Mouse (Mus musculus) layer of hippocampus, adult 2 months (tissue): ENCODE results near the gene Cacna2d1. TPM values are rescaled to one million over a fixed set of nuclear protein-coding genes. Genes with fewer than 3 reads are reported as not detected.
A peak's percentile ranks its signal among the peaks of the same experiment; 100 is the strongest.

Source experiments
- DNase-seq, 2 experiments: peaks; one replicate each; pipeline ENCODE4 v3.0.0; 2022; ENCODE audit warnings: low spot score in 2 of 2
- H3K27ac ChIP-seq: fragments of 200-600 bp; 2 replicates; pipeline ENCODE4 v1.8.1; 2022
- H3K4me3 ChIP-seq: fragments of 200-600 bp; 2 replicates; pipeline ENCODE4 v1.8.1; 2022; ENCODE audit warnings: mild to moderate bottlenecking
- CTCF ChIP-seq: fragments of 200-600 bp; conservative IDR thresholded peaks from 2 replicates; pipeline ENCODE4 v1.8.1; 2022; ENCODE audit warnings: antibody characterized with exemption, mild to moderate bottlenecking, moderate library complexity
- total RNA-seq, 2 experiments: library from RNA; stranded (reverse); gene quantifications; 2 replicates each; pipeline ENCODE4 v1.2.3; 2021

Gene Cacna2d1
- total RNA-seq, 2 experiments from 2014 or later, result 164 to 168 TPM

DNA sequence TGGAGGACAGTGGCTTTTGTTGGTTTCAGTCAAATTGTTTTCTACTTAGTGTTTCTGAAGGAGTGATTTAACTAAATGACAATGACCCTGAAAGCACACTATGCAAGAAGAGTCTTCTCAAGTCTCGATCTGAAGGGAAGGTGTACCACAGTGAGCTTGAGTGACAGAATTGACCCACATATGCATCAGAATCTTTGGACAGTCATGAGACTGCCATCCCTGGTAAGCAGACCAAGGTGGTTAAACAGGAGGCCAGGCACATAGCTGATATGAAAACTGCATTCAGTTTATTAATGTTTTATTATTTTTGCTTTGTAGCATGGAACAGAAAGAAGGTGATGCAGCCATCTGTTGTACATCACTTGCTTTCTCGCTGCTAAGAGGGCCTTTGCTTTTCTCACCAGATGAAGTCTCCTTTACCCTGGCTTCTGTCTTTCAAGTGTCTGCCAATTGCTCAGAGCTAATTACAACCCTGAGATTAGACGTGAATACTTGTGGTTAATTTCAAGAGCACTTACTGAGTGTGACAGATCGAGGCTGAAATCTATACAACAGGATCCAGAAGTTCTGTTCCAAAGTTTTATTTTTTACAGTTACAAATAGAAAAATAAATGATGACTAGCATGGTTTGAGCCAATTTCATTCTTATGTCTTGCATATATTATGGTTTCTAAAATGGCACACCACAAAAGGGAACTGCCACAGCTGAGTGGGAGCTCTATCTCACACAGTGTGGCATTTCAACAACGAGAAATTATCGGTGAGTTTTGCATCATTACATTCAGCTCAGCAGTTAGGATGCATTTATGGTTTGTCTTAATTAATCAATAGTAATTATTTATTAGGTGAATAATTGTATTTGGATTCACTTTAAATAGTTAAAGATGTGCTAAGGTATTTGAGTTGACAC is 221.1 kb downstream of the Cacna2d1 start:
- Histone ChIP-seq H3K4me3 (no peak overlapping the region), H3K27ac (peak overlapping the region; percentile 51)
- TF ChIP-seq CTCF, result no peak
- no peak for DNase-seq

DNA sequence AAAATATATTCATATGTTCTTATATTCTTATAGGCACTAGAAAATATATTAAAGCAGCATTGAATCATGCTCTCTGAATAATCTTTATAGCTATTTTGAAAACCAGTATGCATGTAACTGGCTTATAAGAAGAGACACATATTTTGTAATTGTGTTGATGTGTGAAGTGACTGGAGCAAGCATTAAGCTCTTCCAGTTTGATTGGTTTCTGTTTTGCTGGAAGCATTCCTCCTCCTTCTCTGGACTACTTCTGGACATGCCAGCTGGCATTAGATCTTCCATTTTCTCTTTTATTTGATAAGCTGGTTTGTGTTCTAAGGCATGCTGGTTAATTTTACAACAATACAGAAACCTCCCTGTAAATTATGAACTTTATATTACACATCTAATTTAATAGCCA is 228.8 kb downstream of the Cacna2d1 start:
- TF ChIP-seq CTCF, result no peak
- Histone ChIP-seq H3K27ac (no peak overlapping the region), H3K4me3 (no peak overlapping the region)

DNA sequence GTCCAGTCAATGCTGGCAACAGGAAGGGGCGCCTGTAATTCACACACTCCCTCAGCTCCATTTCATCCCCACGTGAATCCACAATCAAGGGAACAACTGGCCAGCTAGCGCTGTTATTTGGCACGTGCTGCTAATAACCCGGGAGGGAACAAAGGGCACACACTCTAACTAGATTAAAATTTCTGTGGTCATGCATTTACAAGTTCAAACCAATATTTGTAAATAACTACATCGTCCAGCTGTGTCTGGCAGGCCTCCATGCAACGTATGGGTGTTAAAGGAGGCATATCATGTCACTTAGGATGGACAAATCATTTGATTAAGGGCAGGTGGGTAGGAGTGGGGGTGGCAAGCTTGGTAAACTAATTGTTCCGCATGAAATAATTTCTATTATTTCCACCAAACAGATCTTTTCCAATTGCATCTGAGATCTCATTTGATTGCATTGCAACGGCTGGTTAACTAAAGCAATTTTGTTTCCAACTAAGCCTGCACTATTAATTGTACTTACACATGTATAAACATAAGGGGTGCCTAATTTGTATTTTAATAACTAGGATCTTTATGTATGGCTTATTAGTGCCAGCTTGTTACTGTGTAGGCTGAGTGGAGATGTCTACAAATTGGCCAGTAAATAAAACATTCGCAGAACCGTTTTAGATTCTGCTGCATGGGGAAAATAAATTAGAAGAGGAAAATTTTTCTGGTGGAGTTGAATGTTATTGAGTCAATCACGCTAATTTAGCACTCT is 231.8 kb downstream of the Cacna2d1 start:
- TF ChIP-seq CTCF, result no peak
- DNase-seq, result no peak
- Histone ChIP-seq H3K27ac (peak overlapping the region; percentile 48), H3K4me3 (no peak overlapping the region)

More for the DNA sequence above, 228.8 kb downstream of the Cacna2d1 start:
- DNase-seq, result no peak

DNA sequence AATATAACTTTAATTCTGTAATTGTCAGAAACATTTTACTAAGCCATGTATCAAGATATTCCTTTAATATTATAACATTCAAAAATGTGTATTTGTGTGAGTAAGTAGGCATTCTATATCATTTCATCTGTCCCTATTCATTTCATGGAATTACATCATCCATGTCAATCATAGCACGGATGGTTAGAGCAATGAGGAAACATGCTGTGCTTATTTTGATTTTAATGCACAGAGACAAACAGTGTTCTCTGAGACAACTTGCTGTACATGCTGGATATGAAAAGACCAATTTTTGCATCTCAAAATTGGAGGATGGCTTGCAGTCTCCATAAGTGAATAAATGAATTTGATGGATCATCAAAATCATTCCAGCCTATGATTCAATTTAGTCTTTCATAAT is 232.4 kb downstream of the Cacna2d1 start:
- TF ChIP-seq CTCF, result no peak
- H3K27ac ChIP-seq, result peak overlapping the region; percentile 48
- H3K4me3 ChIP-seq, result no peak overlapping the region
- DNase-seq, result no peak

DNA sequence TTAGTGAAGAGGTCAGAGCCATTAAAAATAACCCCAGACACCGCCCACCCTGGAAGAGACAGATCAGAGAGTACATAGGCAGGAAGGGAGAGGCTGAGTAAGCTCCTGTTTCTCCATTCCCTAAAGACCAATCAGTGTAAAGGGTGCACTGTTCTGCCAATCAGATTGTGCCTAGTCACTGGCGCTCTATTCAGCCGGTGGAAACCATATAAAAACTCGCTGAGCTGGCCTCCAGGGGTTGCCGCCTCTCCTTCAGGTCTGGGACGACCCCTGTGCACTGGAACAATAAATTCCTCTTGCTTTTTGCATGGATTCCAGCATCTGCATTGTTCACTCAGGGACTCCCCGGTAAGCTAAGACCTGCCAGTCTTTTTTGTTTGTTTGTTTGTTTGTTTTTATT is 246.6 kb downstream of the Cacna2d1 start:
- no peak for TF ChIP-seq CTCF
- no peak for DNase-seq
- H3K4me3 ChIP-seq, result no peak overlapping the region
- no peak overlapping the region for H3K27ac ChIP-seq

DNA sequence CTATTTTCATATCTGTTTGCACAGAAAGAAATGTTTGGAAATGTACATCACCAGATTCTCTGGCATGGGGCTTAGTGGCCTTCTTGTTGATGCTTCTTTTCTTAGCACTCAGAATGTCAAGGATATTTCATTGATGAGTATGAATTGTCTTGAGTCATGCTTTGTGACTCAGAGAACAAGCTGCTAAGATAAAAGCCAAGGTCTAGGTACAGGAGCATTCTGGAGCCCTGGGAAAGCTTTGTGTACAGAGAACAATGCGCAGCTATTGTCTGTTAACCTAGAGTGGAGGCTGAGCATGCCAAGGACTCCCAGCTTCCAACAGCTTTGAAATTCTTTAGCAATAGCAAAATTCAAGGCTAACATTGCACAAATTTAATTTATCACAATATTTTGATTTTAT is 249.6 kb downstream of the Cacna2d1 start:
- Histone ChIP-seq H3K4me3 (no peak overlapping the region), H3K27ac (peak overlapping the region; percentile 33; the same call in 1 of the 2 replicates)
- TF ChIP-seq CTCF, result no peak
- DNase-seq, result no peak

DNA sequence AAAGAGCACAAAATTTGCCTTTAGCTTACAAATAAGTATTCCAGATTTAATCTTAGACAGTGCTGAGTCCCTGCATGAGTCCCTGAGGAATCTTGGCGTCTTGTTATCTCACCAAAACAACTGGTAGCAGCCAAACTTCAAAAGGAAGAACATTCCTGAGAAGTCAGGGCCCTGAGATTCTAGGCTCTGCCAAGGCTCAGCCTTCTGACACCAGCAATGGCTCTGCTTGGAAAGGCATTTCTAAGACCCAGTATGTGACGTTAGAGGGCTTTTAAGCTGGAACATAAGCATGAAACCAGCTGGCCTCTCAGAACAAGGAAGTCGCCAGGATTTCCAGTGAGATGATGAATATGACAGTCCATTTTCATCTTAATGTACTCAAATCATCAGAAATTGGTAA is 253.4 kb downstream of the Cacna2d1 start:
- Histone ChIP-seq H3K27ac (peak overlapping the region; percentile 21; the same call in 1 of the 2 replicates), H3K4me3 (no peak overlapping the region)
- TF ChIP-seq CTCF, result no peak
- DNase-seq, result no peak

DNA sequence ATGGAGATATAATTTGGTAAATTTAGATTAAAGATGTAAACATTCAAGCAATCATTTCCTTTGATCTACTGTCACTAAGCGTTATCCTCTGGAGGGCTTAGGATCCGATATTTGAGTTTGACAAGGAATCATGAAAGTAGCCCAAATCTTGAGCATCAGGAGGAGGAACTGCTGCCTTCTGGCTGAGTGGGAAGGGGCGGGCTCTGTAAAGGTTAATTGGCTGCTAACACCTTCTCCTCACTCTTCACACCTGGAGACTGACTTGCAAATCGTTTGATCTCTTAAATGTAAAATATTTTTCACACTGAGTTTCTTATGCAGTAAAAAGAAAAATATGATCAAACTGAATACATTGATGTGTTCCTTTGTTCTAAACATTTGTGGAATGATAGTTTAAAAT is 255.4 kb downstream of the Cacna2d1 start:
- no peak overlapping the region for H3K4me3 ChIP-seq
- DNase-seq, result no peak
- no peak for TF ChIP-seq CTCF
- no peak overlapping the region for H3K27ac ChIP-seq

DNA sequence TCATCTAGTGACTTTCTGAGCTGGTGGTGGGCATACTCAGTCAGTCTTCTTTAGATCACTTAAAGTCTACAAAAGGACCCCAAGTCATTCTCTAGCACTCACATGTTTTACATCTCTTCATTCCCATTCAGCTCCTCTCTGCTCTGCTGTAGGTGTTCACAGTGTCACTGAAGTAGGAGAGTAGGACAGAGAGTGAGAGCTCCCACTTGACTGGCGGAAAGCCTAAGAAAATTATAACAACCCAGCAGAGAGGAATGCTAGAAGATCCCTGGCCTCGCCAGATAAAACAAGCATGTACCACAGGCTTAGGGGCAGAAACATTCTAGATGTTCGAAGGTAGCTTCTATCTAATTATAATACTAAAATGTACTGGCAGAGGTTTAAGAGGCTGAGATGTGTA is 256.7 kb downstream of the Cacna2d1 start:
- TF ChIP-seq CTCF, result no peak
- no peak for DNase-seq
- no peak overlapping the region for H3K4me3 ChIP-seq
- H3K27ac ChIP-seq, result no peak overlapping the region

DNA sequence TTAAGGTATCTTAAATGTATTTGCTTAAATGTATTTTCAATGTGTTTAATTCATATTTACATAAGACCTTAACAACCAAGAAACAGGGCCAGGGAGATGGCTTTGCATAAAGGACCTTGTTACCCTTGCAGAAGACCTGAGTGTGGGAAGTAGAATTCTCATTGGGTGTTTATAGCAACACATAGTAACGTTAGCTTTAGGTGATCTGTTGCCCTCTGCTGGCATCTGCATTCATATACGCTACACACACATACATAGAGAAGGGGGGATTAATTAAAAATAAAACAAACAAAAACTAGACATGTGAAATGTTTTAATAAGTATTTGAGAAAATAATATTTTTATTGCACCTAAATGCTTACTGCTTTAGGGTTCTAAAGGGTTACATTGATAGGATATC is 265.3 kb downstream of the Cacna2d1 start:
- no peak for DNase-seq
- Histone ChIP-seq H3K4me3 (no peak overlapping the region), H3K27ac (no peak overlapping the region)
- peak; percentile 58 for TF ChIP-seq CTCF

DNA sequence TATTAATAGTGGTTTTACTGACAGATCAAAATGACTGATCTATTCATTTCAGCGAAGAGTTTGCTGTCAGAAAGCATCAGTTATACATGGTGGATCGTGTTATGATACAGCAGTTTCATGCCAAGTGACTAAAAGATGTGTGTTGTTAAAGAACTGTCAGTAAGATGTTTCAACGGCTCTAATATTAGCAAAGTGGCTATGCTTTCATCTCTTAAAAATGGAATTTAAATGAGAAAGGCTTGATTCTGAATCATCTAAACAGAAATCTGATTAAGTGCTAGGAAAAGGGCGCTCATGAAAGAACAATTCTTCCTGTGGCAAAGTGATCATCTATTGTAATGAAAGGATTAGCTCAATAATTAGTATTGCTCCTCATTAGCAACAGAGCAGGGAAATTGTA is 287.5 kb downstream of the Cacna2d1 start:
- DNase-seq, result no peak
- TF ChIP-seq CTCF, result no peak
- no peak overlapping the region for H3K4me3 ChIP-seq
- H3K27ac ChIP-seq, result no peak overlapping the region

DNA sequence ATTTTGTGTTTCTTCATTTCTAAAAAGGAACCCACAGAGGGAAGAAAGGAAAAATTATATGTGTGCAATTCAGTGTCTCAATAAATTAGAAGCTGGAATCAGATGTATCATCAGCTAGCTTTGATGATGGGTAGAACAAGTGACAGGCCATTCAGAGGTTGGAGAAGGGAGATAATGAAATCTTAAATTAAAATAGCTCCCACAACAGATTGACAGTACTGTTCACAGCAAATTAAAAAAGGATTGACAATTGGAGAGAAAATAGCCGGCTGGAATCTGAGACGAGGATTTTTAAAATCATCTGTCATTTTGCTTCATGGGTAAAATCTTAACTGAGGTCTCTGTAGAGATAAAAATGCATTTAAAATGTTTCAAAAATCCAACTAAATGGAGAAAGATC is 290.9 kb downstream of the Cacna2d1 start:
- Histone ChIP-seq H3K27ac (peak overlapping the region; percentile 78), H3K4me3 (no peak overlapping the region)
- no peak for TF ChIP-seq CTCF
- peak in 1 of 2 experiments; percentile 27 for DNase-seq

DNA sequence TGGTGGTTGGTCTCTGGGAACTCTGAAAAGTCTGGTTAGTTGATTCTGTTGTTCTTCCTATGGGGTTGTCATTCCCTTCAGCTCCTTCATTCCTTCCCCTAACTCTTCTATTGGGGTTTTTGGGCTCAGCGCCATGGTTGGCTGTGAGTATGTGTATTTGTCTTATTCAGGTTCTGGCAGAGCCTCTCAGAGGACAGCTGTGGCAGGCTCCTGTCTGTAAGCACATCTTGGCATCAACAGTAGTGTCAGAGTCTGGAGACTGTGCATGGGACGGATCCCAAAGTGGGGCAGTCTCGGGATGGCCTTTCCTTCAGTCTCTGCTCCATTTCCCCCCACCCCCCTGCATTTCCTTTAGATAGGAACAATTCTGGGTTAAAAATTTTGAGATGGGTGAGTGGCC is 294.9 kb downstream of the Cacna2d1 start:
- Histone ChIP-seq H3K4me3 (no peak overlapping the region), H3K27ac (no peak overlapping the region)
- DNase-seq, result no peak
- no peak for TF ChIP-seq CTCF
